Mouse (Mus musculus) lung, adult 18-20 months (tissue): Measurements from ENCODE around the gene Olfr1168.
"Not testable (repeated sequence)": the region's sequence is repeated elsewhere in the genome, so short reads cannot be mapped to it uniquely, and the experiment has no call there.

ENCODE experiments used
- DNase-seq, 2 experiments: peaks; one replicate each; pipeline ENCODE4 v3.0.0; 2022; ENCODE audit warnings: mixed read lengths in 2 of 2

Gene Olfr1168

GRCm38 (mm10) chr2:88181580-88181979 is at the start of gene Olfr1168:
Olfr1168 (plus strand) TSS chr2:88181880.
- no peak for DNase-seq

GRCm38 (mm10) chr2:88155093-88155492 is 26.6 kb upstream of the Olfr1168 start, which contains the start of gene Olfr1167:
Olfr1167 (minus strand) TSS chr2:88155193.
- not testable (repeated sequence) for DNase-seq

GRCm38 (mm10) chr2:88220784-88221183 is 39.1 kb downstream of the Olfr1168 start:
- no peak for DNase-seq

GRCm38 (mm10) chr2:88228234-88228633 is 46.6 kb downstream of the Olfr1168 start, which contains the start of gene Olfr1170:
Olfr1170 (minus strand) TSS chr2:88228334.
- no peak for DNase-seq
